Mouse (Mus musculus): Measurements from ENCODE around the gene Pdxp. TPM values are rescaled to one million over a fixed set of nuclear protein-coding genes. Genes with fewer than 3 reads are reported as not detected.

The Pdxp gene
- polyA plus RNA-seq, 1 experiment: 226 TPM

GRCm38 (mm10) chr15:78908982-78909381 lies 4.7 kb upstream of the Pdxp start:
- no peak overlapping the region for H3K4me3 ChIP-seq (ENCODE audit: insufficient read depth, low read length)
- TF ChIP-seq CTCF (IDR thresholded peaks at IDR 0.05; ENCODE audit: extremely low read depth, insufficient read depth, low read length) (no peak), POLR2A (IDR thresholded peaks at IDR 0.05; ENCODE audit: extremely low read depth, insufficient read depth, low read length) (no peak)

GRCm38 (mm10) chr15:78912040-78912439 lies 1.7 kb upstream of the Pdxp start:
- TF ChIP-seq CTCF (IDR thresholded peaks at IDR 0.05; ENCODE audit: extremely low read depth, insufficient read depth, low read length) (peak; percentile 46), POLR2A (IDR thresholded peaks at IDR 0.05; ENCODE audit: extremely low read depth, insufficient read depth, low read length) (no peak)
- Histone ChIP-seq H3K27ac (ENCODE audit: insufficient read depth, low read length) (no peak overlapping the region), H3K4me1 (ENCODE audit: control insufficient read depth, insufficient read depth, low read length) (peaks cover 4% of the 10 kb centered on the region; the same call in 1 of the 2 replicates), H3K4me3 (ENCODE audit: insufficient read depth, low read length) (no peak overlapping the region)

More at GRCm38 (mm10) chr15:78908982-78909381, 4.7 kb upstream of the Pdxp start:
- Histone ChIP-seq H3K27ac (ENCODE audit: insufficient read depth, low read length) (no peak overlapping the region), H3K4me1 (ENCODE audit: control insufficient read depth, insufficient read depth, low read length) (no peaks in the 10 kb centered on the region)

- TF ChIP-seq POLR2A (IDR thresholded peaks at IDR 0.05; ENCODE audit: extremely low read depth, insufficient read depth, low read length) (peak; percentile 40; the same call in 1 of the 2 replicates), CTCF (IDR thresholded peaks at IDR 0.05; ENCODE audit: extremely low read depth, insufficient read depth, low read length) (no peak)
- Histone ChIP-seq H3K27ac (ENCODE audit: insufficient read depth, low read length) (peak overlapping the region; percentile 76), H3K4me3 (ENCODE audit: insufficient read depth, low read length) (peak overlapping the region; percentile 87), H3K4me1 (ENCODE audit: control insufficient read depth, insufficient read depth, low read length) (peaks cover 6% of the 10 kb centered on the region)
Observed at GRCm38 (mm10) chr15:78914091-78914822, 538 bp downstream of the Pdxp start.

- H3K4me1 ChIP-seq (ENCODE audit: control insufficient read depth, insufficient read depth, low read length): peaks cover 6% of the 10 kb centered on the region
- H3K4me3 ChIP-seq (ENCODE audit: insufficient read depth, low read length): peak overlapping the region; percentile 87
- no peak for TF ChIP-seq POLR2A (IDR thresholded peaks at IDR 0.05; ENCODE audit: extremely low read depth, insufficient read depth, low read length)
- TF ChIP-seq CTCF (IDR thresholded peaks at IDR 0.05; ENCODE audit: extremely low read depth, insufficient read depth, low read length): no peak
- H3K27ac ChIP-seq (ENCODE audit: insufficient read depth, low read length): peak overlapping the region; percentile 76
Observed at GRCm38 (mm10) chr15:78914823-78915659, 1.3 kb downstream of the Pdxp start.

GRCm38 (mm10) chr15:78915660-78916017 lies 1.9 kb downstream of the Pdxp start:
- H3K27ac ChIP-seq (ENCODE audit: insufficient read depth, low read length): 0 out of 2 replicates have a peak overlapping the region, but pooled peaks have one; percentile 76
- peak overlapping the region; percentile 87 for H3K4me3 ChIP-seq (ENCODE audit: insufficient read depth, low read length)
- TF ChIP-seq POLR2A (IDR thresholded peaks at IDR 0.05; ENCODE audit: extremely low read depth, insufficient read depth, low read length): no peak
- TF ChIP-seq CTCF (IDR thresholded peaks at IDR 0.05; ENCODE audit: extremely low read depth, insufficient read depth, low read length): peak; percentile 99
- peaks cover 6% of the 10 kb centered on the region for H3K4me1 ChIP-seq (ENCODE audit: control insufficient read depth, insufficient read depth, low read length)

- TF ChIP-seq CTCF (IDR thresholded peaks at IDR 0.05; ENCODE audit: extremely low read depth, insufficient read depth, low read length) (no peak), POLR2A (IDR thresholded peaks at IDR 0.05; ENCODE audit: extremely low read depth, insufficient read depth, low read length) (no peak)
- Histone ChIP-seq H3K27ac (ENCODE audit: insufficient read depth, low read length) (no peak overlapping the region), H3K4me3 (ENCODE audit: insufficient read depth, low read length) (peak overlapping the region; percentile 87), H3K4me1 (ENCODE audit: control insufficient read depth, insufficient read depth, low read length) (peaks cover 6% of the 10 kb centered on the region)
Observed at GRCm38 (mm10) chr15:78916052-78916826, 2.5 kb downstream of the Pdxp start.

GRCm38 (mm10) chr15:78918126-78918525 lies 4.4 kb downstream of the Pdxp start:
- Histone ChIP-seq H3K27ac (ENCODE audit: insufficient read depth, low read length) (no peak overlapping the region), H3K4me3 (ENCODE audit: insufficient read depth, low read length) (no peak overlapping the region), H3K4me1 (ENCODE audit: control insufficient read depth, insufficient read depth, low read length) (peaks cover 6% of the 10 kb centered on the region)
- TF ChIP-seq CTCF (IDR thresholded peaks at IDR 0.05; ENCODE audit: extremely low read depth, insufficient read depth, low read length): no peak
- TF ChIP-seq POLR2A (IDR thresholded peaks at IDR 0.05; ENCODE audit: extremely low read depth, insufficient read depth, low read length): no peak

GRCm38 (mm10) chr15:78919914-78920313 lies 6.2 kb downstream of the Pdxp start:
- no peak for TF ChIP-seq POLR2A (IDR thresholded peaks at IDR 0.05; ENCODE audit: extremely low read depth, insufficient read depth, low read length)
- no peak for TF ChIP-seq CTCF (IDR thresholded peaks at IDR 0.05; ENCODE audit: extremely low read depth, insufficient read depth, low read length)
- Histone ChIP-seq H3K4me3 (ENCODE audit: insufficient read depth, low read length) (no peak overlapping the region), H3K4me1 (ENCODE audit: control insufficient read depth, insufficient read depth, low read length) (peaks cover 6% of the 10 kb centered on the region), H3K27ac (ENCODE audit: insufficient read depth, low read length) (no peak overlapping the region)

- TF ChIP-seq CTCF (IDR thresholded peaks at IDR 0.05; ENCODE audit: extremely low read depth, insufficient read depth, low read length): no peak
- TF ChIP-seq POLR2A (IDR thresholded peaks at IDR 0.05; ENCODE audit: extremely low read depth, insufficient read depth, low read length): no peak
- Histone ChIP-seq H3K4me3 (ENCODE audit: insufficient read depth, low read length) (no peak overlapping the region), H3K27ac (ENCODE audit: insufficient read depth, low read length) (no peak overlapping the region), H3K4me1 (ENCODE audit: control insufficient read depth, insufficient read depth, low read length) (peaks cover under 1% of the 10 kb centered on the region)
Observed at GRCm38 (mm10) chr15:78922700-78923099, 9.0 kb downstream of the Pdxp start.

Measured in cortical plate, adult 2 months (tissue).